18 mouse cellular contexts compared by ENCODE assay signal in genomic region chr9:40296251-40296650, GRCm38 (mm10). TPM values are rescaled to one million over a fixed set of nuclear protein-coding genes. Genes with fewer than 3 reads are reported as not detected.
DNase-seq lines count a peak whose midpoint lies in the region; ATAC-seq and TF ChIP-seq lines count a peak whose summit lies in the region.
"Had no signal": no experiment of that assay in that cellular context is flagged by ENCODE, and none has a peak within 500 bp of the region (broad histone marks: within the 10 kb centered on the region; RNA-seq: fewer than 3 reads in every experiment).

No protein-coding gene starts in this region.

- peaks cover 53% of the 10 kb centered on the region for H3K36me3 ChIP-seq in hindbrain, postnatal 0 days (ENCODE audit: insufficient read depth, low read length)
- H3K36me3 ChIP-seq in hindbrain, embryonic 13.5 days: peaks cover 86% of the 10 kb centered on the region
- H3K36me3 ChIP-seq: liver, embryonic 15.5 days had no signal

- no peak overlapping the region for H3K4me3 ChIP-seq in hindbrain, postnatal 0 days (ENCODE audit: low read length)
- no peak overlapping the region for H3K4me3 ChIP-seq in hindbrain, embryonic 13.5 days
- H3K4me3 ChIP-seq: erythroblast, embryonic 14.5 days; limb, embryonic 13.5 days; liver, embryonic 15.5 days; midbrain, embryonic 15.5 days had no signal

- no peaks in the 10 kb centered on the region for H3K4me1 ChIP-seq in hindbrain, postnatal 0 days (ENCODE audit: insufficient read depth, low read length)
- H3K4me1 ChIP-seq in hindbrain, embryonic 13.5 days (replicated peaks): no peaks in the 10 kb centered on the region
- H3K4me1 ChIP-seq: liver, embryonic 15.5 days; midbrain, embryonic 15.5 days had no signal

- no peak overlapping the region for H3K27ac ChIP-seq in hindbrain, postnatal 0 days
- no peak overlapping the region for H3K27ac ChIP-seq in hindbrain, embryonic 13.5 days
- H3K27ac ChIP-seq: limb, embryonic 13.5 days; liver, embryonic 15.5 days; midbrain, embryonic 15.5 days; stomach, postnatal 0 days had no signal

- no peak for TF ChIP-seq CTCF in hindbrain, postnatal 0 days (IDR thresholded peaks at IDR 0.05; ENCODE audit: low read depth)

- H3K27me3 ChIP-seq in hindbrain, postnatal 0 days (ENCODE audit: insufficient read depth, low read length): no peaks in the 10 kb centered on the region
- no peaks in the 10 kb centered on the region for H3K27me3 ChIP-seq in hindbrain, embryonic 13.5 days
- H3K27me3 ChIP-seq: limb, embryonic 13.5 days; liver, embryonic 15.5 days; midbrain, embryonic 15.5 days had no signal

- peak; percentile 39 for DNase-seq in cerebellum, adult 11 months
- DNase-seq in hindbrain, postnatal 0 days (ENCODE audit: low spot score): peak; percentile 30
- peak; percentile 62 for DNase-seq in right cerebral cortex, postnatal 4 days
- DNase-seq in right cerebral cortex, postnatal 25 days: no peak
- DNase-seq in cerebellum, postnatal 36 days: peak; percentile 63 to 65
- DNase-seq in urinary bladder, postnatal 36 days (ENCODE audit: low spot score in 2 of 2): no peak
- DNase-seq: kidney, postnatal 4 days; retina, postnatal 1 day had no signal

- no peak for ATAC-seq in cerebellum, adult (ENCODE audit: insufficient number of reproducible peaks, low FRiP score, low TSS enrichment)
- no peak for ATAC-seq in hindbrain, postnatal 0 days
- no peak for ATAC-seq in hindbrain, embryonic 13.5 days (ENCODE audit: low FRiP score)
- ATAC-seq: lung, postnatal 0 days; midbrain, embryonic 15.5 days had no signal

- no peak overlapping the region for H3K9ac ChIP-seq in hindbrain, postnatal 0 days (replicated peaks; ENCODE audit: low read length)
- H3K9ac ChIP-seq in hindbrain, embryonic 13.5 days: no peak overlapping the region
- H3K9ac ChIP-seq: limb, embryonic 13.5 days; liver, embryonic 15.5 days; midbrain, embryonic 15.5 days had no signal

- 92% methylated on average over 5 of the region's 5 CpGs for WGBS in hindbrain, postnatal 0 days
- 97% methylated on average over 5 of the region's 5 CpGs for WGBS in hindbrain, embryonic 13.5 days

- no peaks in the 10 kb centered on the region for H3K9me3 ChIP-seq in hindbrain, postnatal 0 days (ENCODE audit: low read length)
- H3K9me3 ChIP-seq in hindbrain, embryonic 13.5 days: no peaks in the 10 kb centered on the region
- H3K9me3 ChIP-seq: limb, embryonic 13.5 days; liver, embryonic 15.5 days; midbrain, embryonic 15.5 days had no signal

- H3K4me2 ChIP-seq in hindbrain, postnatal 0 days (ENCODE audit: low read depth, low read length): no peak overlapping the region
- H3K4me2 ChIP-seq in hindbrain, embryonic 13.5 days: no peak overlapping the region
- H3K4me2 ChIP-seq: limb, embryonic 13.5 days; liver, embryonic 15.5 days; midbrain, embryonic 15.5 days had no signal

RNA-seq across cellular contexts. Expression of gene Scn3b, which starts 27.2 kb away (rescaled TPM):
- total RNA-seq in hindbrain, postnatal 0 days (2014; rRNA removed): 154 and 159 TPM in 2 replicates
- polyA plus RNA-seq in hindbrain, postnatal 0 days (2015; fragmentation: Nextera tagmentation; extraction: Ambion mirVana): 94.5 and 109 TPM in 2 replicates
- polyA plus RNA-seq in hindbrain, embryonic 13.5 days (2015; fragmentation: Nextera tagmentation; extraction: Ambion mirVana): 101 and 111 TPM in 2 replicates
- total RNA-seq: granulocyte monocyte progenitor cell, adult 5-6 weeks; megakaryocyte, adult 5-6 weeks had no signal
- polyA plus RNA-seq: erythroblast, embryonic 14.5 days had no signal

Comparison
In these comparisons a context has a peak if more than half of its experiments do, and no peak if none do; other contexts are left out.
1. DNase-seq: peak in cerebellum, adult 11 months (single experiment), hindbrain, postnatal 0 days (single experiment), right cerebral cortex, postnatal 4 days (single experiment) and cerebellum, postnatal 36 days (2 of 2); none in right cerebral cortex, postnatal 25 days (single experiment) and urinary bladder, postnatal 36 days (0 of 2).